10 mouse cellular contexts compared by ENCODE assay signal in the genomic region with DNA sequence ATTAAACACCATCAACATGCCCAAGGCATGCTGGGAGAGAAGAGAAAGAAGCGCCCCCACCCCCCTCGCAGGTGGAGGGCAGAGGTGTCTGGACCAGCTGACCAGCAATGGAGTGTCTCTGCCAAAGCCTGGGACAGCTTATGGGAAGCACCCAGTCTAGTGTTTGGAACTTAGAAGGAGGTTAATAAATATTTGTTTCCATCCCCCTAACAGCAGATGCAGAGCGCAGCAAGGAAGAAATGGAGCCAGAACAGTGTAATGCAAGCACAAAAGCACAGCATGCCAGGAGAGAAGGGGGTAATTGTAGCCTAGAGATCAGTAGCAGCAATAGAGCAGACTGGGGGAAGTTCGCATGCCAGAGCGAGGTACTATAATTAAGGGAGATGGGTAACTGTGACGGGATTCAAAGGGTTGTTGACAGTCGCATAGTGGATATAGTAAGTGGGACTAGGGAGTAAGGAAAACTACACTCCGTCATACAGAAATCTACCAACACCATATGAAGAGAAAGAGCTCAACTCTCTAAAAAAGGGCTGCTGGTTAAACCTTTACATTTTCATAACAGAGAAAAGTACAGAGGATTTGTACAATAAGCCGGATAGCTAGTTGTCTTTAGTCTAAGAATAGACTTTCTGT. TPM values are rescaled to one million over a fixed set of nuclear protein-coding genes. Genes with fewer than 3 reads are reported as not detected.
DNase-seq lines count a peak whose midpoint lies in the region; ATAC-seq and TF ChIP-seq lines count a peak whose summit lies in the region.
"Had no signal": no experiment of that assay in that cellular context is flagged by ENCODE, and none has a peak within 500 bp of the region (broad histone marks: within the 10 kb centered on the region; RNA-seq: fewer than 3 reads in every experiment).

No protein-coding gene starts in this region.

- no peak for TF ChIP-seq CTCF in brain, embryonic 14.5 days (IDR thresholded peaks at IDR 0.05; ENCODE audit: borderline replicate concordance, extremely low read depth, insufficient read depth, insufficient read length)

- no peak overlapping the region for H3K27ac ChIP-seq in heart, embryonic 12.5 days (ENCODE audit: poor library complexity, severe bottlenecking)
- no peak overlapping the region for H3K27ac ChIP-seq in forebrain, embryonic 14.5 days (ENCODE audit: low read depth, low read length)
- 0 out of 2 replicates have a peak overlapping the region, but pooled peaks have one; percentile 19 for H3K27ac ChIP-seq in midbrain, embryonic 10.5 days (replicated peaks)
- H3K27ac ChIP-seq: liver, embryonic 13.5 days had no signal

- H3K9me3 ChIP-seq in heart, embryonic 12.5 days (replicated peaks) = no peaks in the 10 kb centered on the region
- no peaks in the 10 kb centered on the region for H3K9me3 ChIP-seq in forebrain, embryonic 14.5 days (replicated peaks; ENCODE audit: control insufficient read depth, low read length)
- no peaks in the 10 kb centered on the region for H3K9me3 ChIP-seq in midbrain, embryonic 10.5 days (replicated peaks)
- H3K9me3 ChIP-seq: liver, embryonic 13.5 days had no signal

- H3K27me3 ChIP-seq in heart, embryonic 12.5 days (replicated peaks) = peaks cover 25% of the 10 kb centered on the region
- H3K27me3 ChIP-seq in forebrain, embryonic 14.5 days (replicated peaks; ENCODE audit: control insufficient read depth, insufficient read depth, low read length) = no peaks in the 10 kb centered on the region
- H3K27me3 ChIP-seq in midbrain, embryonic 10.5 days (ENCODE audit: low read depth, poor library complexity, severe bottlenecking) = 0 out of 2 replicates have a peak, but pooled peaks cover 4% of the 10 kb centered on the region

- H3K4me2 ChIP-seq in heart, embryonic 12.5 days = peak overlapping the region; percentile 40
- H3K4me2 ChIP-seq in forebrain, embryonic 14.5 days (ENCODE audit: low read length) = peak overlapping the region; percentile 64

- H3K4me3 ChIP-seq in heart, embryonic 12.5 days = no peak overlapping the region
- peak overlapping the region; percentile 83 for H3K4me3 ChIP-seq in forebrain, embryonic 14.5 days (ENCODE audit: low read depth, low read length)
- peak overlapping the region; percentile 94 for H3K4me3 ChIP-seq in midbrain, embryonic 10.5 days

- no peaks in the 10 kb centered on the region for H3K36me3 ChIP-seq in heart, embryonic 12.5 days
- H3K36me3 ChIP-seq in forebrain, embryonic 14.5 days (ENCODE audit: control insufficient read depth, insufficient read depth, low read length) = no peaks in the 10 kb centered on the region
- no peaks in the 10 kb centered on the region for H3K36me3 ChIP-seq in midbrain, embryonic 10.5 days
- H3K36me3 ChIP-seq: liver, embryonic 13.5 days had no signal

- ATAC-seq in heart, embryonic 12.5 days (ENCODE audit: insufficient number of reproducible peaks, low FRiP score) = no peak
- peak; percentile 47 for ATAC-seq in forebrain, embryonic 14.5 days

- H3K9ac ChIP-seq in heart, embryonic 12.5 days = no peak overlapping the region
- H3K9ac ChIP-seq in forebrain, embryonic 14.5 days (ENCODE audit: low read length) = no peak overlapping the region
- H3K9ac ChIP-seq: liver, embryonic 13.5 days had no signal

- H3K4me1 ChIP-seq in heart, embryonic 12.5 days (replicated peaks) = peaks cover 4% of the 10 kb centered on the region; the same call in 1 of the 2 replicates
- H3K4me1 ChIP-seq in forebrain, embryonic 14.5 days (ENCODE audit: control insufficient read depth, insufficient read depth, low read length) = peaks cover 15% of the 10 kb centered on the region
- peaks cover 51% of the 10 kb centered on the region for H3K4me1 ChIP-seq in midbrain, embryonic 10.5 days

- intact Hi-C loops in heart, postnatal 10 days (cut with DNase I) = no loop called here

- DNase-seq in heart, postnatal 10 days = no peak
- peak; percentile 92 for DNase-seq in brain, embryonic 14.5 days (ENCODE audit: low read depth)
- peak; percentile 89 for DNase-seq in forebrain, embryonic 14.5 days (ENCODE audit: low spot score)
- DNase-seq in midbrain, embryonic 10.5 days (ENCODE audit: low spot score) = no peak
- no peak for DNase-seq in adrenal gland, postnatal 36 days
- DNase-seq in adrenal gland, postnatal 4 days (ENCODE audit: low spot score in 2 of 2) = no peak
- DNase-seq in layer of hippocampus, adult 8-10 months (ENCODE audit: low spot score in 2 of 2) = no peak
- DNase-seq: adrenal gland, adult 2 months; liver, embryonic 13.5 days had no signal

- WGBS in heart, embryonic 12.5 days = 18% methylated on average over 9 of the region's 9 CpGs
- WGBS in forebrain, embryonic 14.5 days = 3% methylated on average over 9 of the region's 9 CpGs
- WGBS in midbrain, embryonic 10.5 days = 10% methylated on average over 9 of the region's 9 CpGs

- TF ChIP-seq POLR2A in brain, embryonic 14.5 days (IDR thresholded peaks at IDR 0.05; ENCODE audit: borderline replicate concordance, extremely low read depth, insufficient read depth, insufficient read length, poor library complexity, severe bottlenecking) = no peak

RNA-seq across cellular contexts. Expression of gene Peli2, which starts 1.5 kb away (rescaled TPM):
- 3.5 and 4.3 TPM in 2 replicates for polyA plus RNA-seq in heart, embryonic 12.5 days (2016; fragmentation: Nextera tagmentation; extraction: Ambion mirVana)
- total RNA-seq in heart, postnatal 10 days (2021) = 10 to 100 TPM; 12.6 to 17.4 TPM
- 14.0 and 18.0 TPM in 2 replicates for polyA plus RNA-seq in brain, embryonic 14.5 days (2012; rRNA removed)
- 5.1 and 7.5 TPM in 2 replicates for polyA plus RNA-seq in forebrain, embryonic 14.5 days (2014; fragmentation: Nextera tagmentation; extraction: Ambion mirVana)
- 11.9 and 12.6 TPM in 2 replicates for polyA plus RNA-seq in midbrain, embryonic 10.5 days (2016; fragmentation: Nextera tagmentation; extraction: Ambion mirVana)
- 10 to 100 TPM; 28.0 to 28.5 TPM for total RNA-seq in adrenal gland, postnatal 36 days (2021)
- total RNA-seq in adrenal gland, postnatal 4 days (2021) = 10 to 100 TPM; 22.9 to 25.1 TPM
- total RNA-seq in layer of hippocampus, adult 8-10 months (2022) = 10 to 100 TPM; 24.2 to 36.6 (median 30.0) TPM

Comparison
In these comparisons a context has a peak if more than half of its experiments do, and no peak if none do; other contexts are left out.
1. DNase-seq: peak in brain, embryonic 14.5 days (single experiment) and forebrain, embryonic 14.5 days (single experiment); none in heart, postnatal 10 days (0 of 2), midbrain, embryonic 10.5 days (single experiment), adrenal gland, postnatal 36 days (0 of 2), adrenal gland, postnatal 4 days (0 of 2) and layer of hippocampus, adult 8-10 months (0 of 2).